9 mouse cellular contexts compared by ENCODE assay signal in genomic region chr7:44589946-44590345, GRCm38 (mm10). TPM values are rescaled to one million over a fixed set of nuclear protein-coding genes. Genes with fewer than 3 reads are reported as not detected.
DNase-seq lines count a peak whose midpoint lies in the region; ATAC-seq and TF ChIP-seq lines count a peak whose summit lies in the region.
"Had no signal": no experiment of that assay in that cellular context is flagged by ENCODE, and none has a peak within 500 bp of the region (broad histone marks: within the 10 kb centered on the region; RNA-seq: fewer than 3 reads in every experiment).

No protein-coding gene starts in this region.

- TF ChIP-seq POLR2A in ES-Bruce4 (IDR thresholded peaks at IDR 0.05; ENCODE audit: insufficient read depth, low read length) = peak; percentile 13

- H3K4me2 ChIP-seq in heart, embryonic 13.5 days = peak overlapping the region; percentile 95
- peak overlapping the region; percentile 99 for H3K4me2 ChIP-seq in embryonic facial prominence, embryonic 13.5 days
- H3K4me2 ChIP-seq in kidney, embryonic 16.5 days (replicated peaks; ENCODE audit: low read depth, low read length) = peak overlapping the region; percentile 99
- H3K4me2 ChIP-seq in neural tube, embryonic 12.5 days (replicated peaks) = peak overlapping the region; percentile 99

- H3K9me3 ChIP-seq in heart, embryonic 13.5 days = no peaks in the 10 kb centered on the region
- H3K9me3 ChIP-seq in ES-Bruce4 (replicated peaks; ENCODE audit: control insufficient read depth, insufficient read depth, low read length, poor library complexity, severe bottlenecking) = no peaks in the 10 kb centered on the region
- H3K9me3 ChIP-seq in embryonic facial prominence, embryonic 13.5 days = no peaks in the 10 kb centered on the region
- H3K9me3 ChIP-seq in kidney, embryonic 16.5 days (ENCODE audit: low read length) = no peaks in the 10 kb centered on the region
- no peaks in the 10 kb centered on the region for H3K9me3 ChIP-seq in neural tube, embryonic 12.5 days

- H3K9ac ChIP-seq in heart, embryonic 13.5 days = no peak overlapping the region
- peak overlapping the region; percentile 52 for H3K9ac ChIP-seq in ES-Bruce4 (ENCODE audit: low read depth, poor library complexity, severe bottlenecking)
- no peak overlapping the region for H3K9ac ChIP-seq in embryonic facial prominence, embryonic 13.5 days
- H3K9ac ChIP-seq in kidney, embryonic 16.5 days (replicated peaks; ENCODE audit: low read length) = no peak overlapping the region
- H3K9ac ChIP-seq in neural tube, embryonic 12.5 days = 0 out of 2 replicates have a peak overlapping the region, but pooled peaks have one; percentile 17

- no peak overlapping the region for H3K27ac ChIP-seq in heart, embryonic 13.5 days (replicated peaks)
- peak overlapping the region; percentile 35 for H3K27ac ChIP-seq in ES-Bruce4 (ENCODE audit: insufficient read depth, low read length)
- H3K27ac ChIP-seq in embryonic facial prominence, embryonic 13.5 days = peak overlapping the region; percentile 44; the same call in 1 of the 2 replicates
- H3K27ac ChIP-seq in kidney, embryonic 16.5 days (ENCODE audit: low read length) = no peak overlapping the region
- H3K27ac ChIP-seq in neural tube, embryonic 12.5 days = 0 out of 2 replicates have a peak overlapping the region, but pooled peaks have one; percentile 5

- peaks cover 36% of the 10 kb centered on the region for H3K4me1 ChIP-seq in heart, embryonic 13.5 days
- H3K4me1 ChIP-seq in ES-Bruce4 (ENCODE audit: control insufficient read depth, insufficient read depth, low read length) = no peaks in the 10 kb centered on the region
- H3K4me1 ChIP-seq in embryonic facial prominence, embryonic 13.5 days = peaks cover 62% of the 10 kb centered on the region
- peaks cover 32% of the 10 kb centered on the region for H3K4me1 ChIP-seq in kidney, embryonic 16.5 days (ENCODE audit: insufficient read depth, low read length)
- peaks cover 65% of the 10 kb centered on the region for H3K4me1 ChIP-seq in neural tube, embryonic 12.5 days

- peaks cover 94% of the 10 kb centered on the region for H3K27me3 ChIP-seq in heart, embryonic 13.5 days (replicated peaks)
- H3K27me3 ChIP-seq in ES-Bruce4 (ENCODE audit: control insufficient read depth, insufficient read depth, low read length, poor library complexity, severe bottlenecking) = no peaks in the 10 kb centered on the region
- peaks cover 86% of the 10 kb centered on the region for H3K27me3 ChIP-seq in embryonic facial prominence, embryonic 13.5 days
- peaks cover 92% of the 10 kb centered on the region for H3K27me3 ChIP-seq in kidney, embryonic 16.5 days (ENCODE audit: insufficient read depth, low read length)
- peaks cover 50% of the 10 kb centered on the region for H3K27me3 ChIP-seq in neural tube, embryonic 12.5 days (replicated peaks)

- TF ChIP-seq CTCF in ES-Bruce4 (IDR thresholded peaks at IDR 0.05; ENCODE audit: low read depth, low read length) = no peak

- H3K4me3 ChIP-seq in heart, embryonic 13.5 days = peak overlapping the region; percentile 61
- peak overlapping the region; percentile 90 for H3K4me3 ChIP-seq in ES-Bruce4 (ENCODE audit: low read depth, low read length)
- peak overlapping the region; percentile 62 for H3K4me3 ChIP-seq in embryonic facial prominence, embryonic 13.5 days
- peak overlapping the region; percentile 57 for H3K4me3 ChIP-seq in kidney, embryonic 16.5 days (ENCODE audit: low read length)
- H3K4me3 ChIP-seq in neural tube, embryonic 12.5 days = peak overlapping the region; percentile 67

- intact Hi-C loops in heart, postnatal 25 days (cut with DNase I) = no loop called here
- intact Hi-C loops in gastrocnemius, postnatal 36 days (cut with DNase I) = no loop called here

- no peaks in the 10 kb centered on the region for H3K36me3 ChIP-seq in heart, embryonic 13.5 days
- H3K36me3 ChIP-seq in ES-Bruce4 (ENCODE audit: control insufficient read depth, insufficient read depth, low read length, poor library complexity, severe bottlenecking) = no peaks in the 10 kb centered on the region
- no peaks in the 10 kb centered on the region for H3K36me3 ChIP-seq in embryonic facial prominence, embryonic 13.5 days
- H3K36me3 ChIP-seq in kidney, embryonic 16.5 days (ENCODE audit: insufficient read depth, low read length) = no peaks in the 10 kb centered on the region
- no peaks in the 10 kb centered on the region for H3K36me3 ChIP-seq in neural tube, embryonic 12.5 days
- H3K36me3 ChIP-seq: G1E had no signal

- WGBS in heart, embryonic 13.5 days = 4% methylated on average over 13 of the region's 13 CpGs
- WGBS in embryonic facial prominence, embryonic 13.5 days = 3% methylated on average over 13 of the region's 13 CpGs
- 2% methylated on average over 13 of the region's 13 CpGs for WGBS in kidney, embryonic 16.5 days
- 1% methylated on average over 13 of the region's 13 CpGs for WGBS in neural tube, embryonic 12.5 days

- ATAC-seq in heart, embryonic 13.5 days (ENCODE audit: extremely low read depth, insufficient number of reproducible peaks, low FRiP score, low TSS enrichment) = no peak
- ATAC-seq in embryonic facial prominence, embryonic 13.5 days (ENCODE audit: insufficient number of reproducible peaks, insufficient read depth, low FRiP score, low TSS enrichment, low read depth) = no peak
- no peak for ATAC-seq in kidney, embryonic 16.5 days (ENCODE audit: low FRiP score, low TSS enrichment)
- ATAC-seq in neural tube, embryonic 12.5 days (ENCODE audit: low FRiP score, low read depth) = no peak

- DNase-seq in heart, postnatal 25 days (ENCODE audit: low spot score) = no peak
- no peak for DNase-seq in gastrocnemius, postnatal 36 days
- no peak for DNase-seq in adrenal gland, postnatal 25 days

- no peak for TF ChIP-seq EP300 in ES-Bruce4 (IDR thresholded peaks at IDR 0.05; ENCODE audit: insufficient read depth, low read depth, low read length)

RNA-seq across cellular contexts. Expression of gene Kcnc3, which starts 0.5 kb away (rescaled TPM):
- polyA plus RNA-seq in heart, embryonic 13.5 days (2015; fragmentation: Nextera tagmentation; extraction: Ambion mirVana) = 0.05 and 0.17 TPM in 2 replicates
- 1 to 10 TPM; 1.9 to 2.3 TPM for total RNA-seq in heart, postnatal 25 days (2021)
- 12.3 and 15.5 TPM in 2 replicates for polyA plus RNA-seq in ES-Bruce4 (2011; ENCODE audit: insufficient read depth, insufficient read length, low read depth, missing spikeins)
- polyA plus RNA-seq in embryonic facial prominence, embryonic 13.5 days (2015; fragmentation: Nextera tagmentation; extraction: Ambion mirVana) = 0.72 and 1.8 TPM in 2 replicates
- 0.11 and 0.14 TPM in 2 replicates for polyA plus RNA-seq in kidney, embryonic 16.5 days (2015; fragmentation: Nextera tagmentation; extraction: Ambion mirVana)
- 2.6 and 3.7 TPM in 2 replicates for polyA plus RNA-seq in neural tube, embryonic 12.5 days (2016; fragmentation: Nextera tagmentation; extraction: Ambion mirVana)
- 1 to 10 TPM; 5.3 to 5.7 TPM for total RNA-seq in gastrocnemius, postnatal 36 days (2021)
- 5.9 and 6.0 TPM in 2 replicates for total RNA-seq in adrenal gland, postnatal 25 days (2021)
- polyA plus RNA-seq: G1E had no signal

RNA-seq across cellular contexts. Expression of gene Napsa, which starts 17.8 kb away (rescaled TPM):
- polyA plus RNA-seq in heart, embryonic 13.5 days (2015; fragmentation: Nextera tagmentation; extraction: Ambion mirVana) = 0.39 and 0.43 TPM in 2 replicates
- under 1 TPM; 0.31 to 0.64 TPM for total RNA-seq in heart, postnatal 25 days (2021)
- polyA plus RNA-seq in ES-Bruce4 (2011; ENCODE audit: insufficient read depth, insufficient read length, low read depth, missing spikeins) = 0.97 and 1.1 TPM in 2 replicates
- 1.1 and 1.8 TPM in 2 replicates for polyA plus RNA-seq in embryonic facial prominence, embryonic 13.5 days (2015; fragmentation: Nextera tagmentation; extraction: Ambion mirVana)
- 70.0 and 83.8 TPM in 2 replicates for polyA plus RNA-seq in kidney, embryonic 16.5 days (2015; fragmentation: Nextera tagmentation; extraction: Ambion mirVana)
- polyA plus RNA-seq in neural tube, embryonic 12.5 days (2016; fragmentation: Nextera tagmentation; extraction: Ambion mirVana) = 0.74 and 1.5 TPM in 2 replicates
- under 1 TPM; 0.30 to 0.54 TPM for total RNA-seq in gastrocnemius, postnatal 36 days (2021)
- 0.88 TPM in 1 of 2 replicates, not detected in the other for total RNA-seq in adrenal gland, postnatal 25 days (2021)

RNA-seq across cellular contexts. Expression of gene Nr1h2, which starts 36.2 kb away (rescaled TPM):
- 53.5 and 58.3 TPM in 2 replicates for polyA plus RNA-seq in heart, embryonic 13.5 days (2015; fragmentation: Nextera tagmentation; extraction: Ambion mirVana)
- 10 to 100 TPM; 40.7 to 48.4 TPM for total RNA-seq in heart, postnatal 25 days (2021)
- polyA plus RNA-seq in ES-Bruce4 (2011; ENCODE audit: insufficient read depth, insufficient read length, low read depth, missing spikeins) = 67.6 and 95.7 TPM in 2 replicates
- polyA plus RNA-seq in embryonic facial prominence, embryonic 13.5 days (2015; fragmentation: Nextera tagmentation; extraction: Ambion mirVana) = 72.3 and 80.1 TPM in 2 replicates
- 93.1 and 94.3 TPM in 2 replicates for polyA plus RNA-seq in kidney, embryonic 16.5 days (2015; fragmentation: Nextera tagmentation; extraction: Ambion mirVana)
- 69.5 and 71.2 TPM in 2 replicates for polyA plus RNA-seq in neural tube, embryonic 12.5 days (2016; fragmentation: Nextera tagmentation; extraction: Ambion mirVana)
- total RNA-seq in gastrocnemius, postnatal 36 days (2021) = 10 to 100 TPM; 28.9 to 31.1 TPM
- 133 and 140 TPM in 2 replicates for total RNA-seq in adrenal gland, postnatal 25 days (2021)

RNA-seq across cellular contexts. Expression of gene Pold1, which starts 41.3 kb away (rescaled TPM):
- 56.1 and 58.7 TPM in 2 replicates for polyA plus RNA-seq in heart, embryonic 13.5 days (2015; fragmentation: Nextera tagmentation; extraction: Ambion mirVana)
- 10 to 100 TPM; 12.5 to 12.8 TPM for total RNA-seq in heart, postnatal 25 days (2021)
- polyA plus RNA-seq in ES-Bruce4 (2011; ENCODE audit: insufficient read depth, insufficient read length, low read depth, missing spikeins) = 81.9 and 86.6 TPM in 2 replicates
- 94.4 and 104 TPM in 2 replicates for polyA plus RNA-seq in embryonic facial prominence, embryonic 13.5 days (2015; fragmentation: Nextera tagmentation; extraction: Ambion mirVana)
- polyA plus RNA-seq in kidney, embryonic 16.5 days (2015; fragmentation: Nextera tagmentation; extraction: Ambion mirVana) = 105 and 107 TPM in 2 replicates
- polyA plus RNA-seq in neural tube, embryonic 12.5 days (2016; fragmentation: Nextera tagmentation; extraction: Ambion mirVana) = 65.2 and 66.4 TPM in 2 replicates
- 1 to 10 TPM; 5.6 to 6.7 TPM for total RNA-seq in gastrocnemius, postnatal 36 days (2021)
- 14.2 and 22.6 TPM in 2 replicates for total RNA-seq in adrenal gland, postnatal 25 days (2021)

RNA-seq across cellular contexts. Expression of gene Spib, which starts 58.1 kb away (rescaled TPM):
- polyA plus RNA-seq in heart, embryonic 13.5 days (2015; fragmentation: Nextera tagmentation; extraction: Ambion mirVana) = 0.05 and 0.13 TPM in 2 replicates
- under 1 TPM; 0.18 to 0.53 TPM for total RNA-seq in heart, postnatal 25 days (2021)
- polyA plus RNA-seq in ES-Bruce4 (2011; ENCODE audit: insufficient read depth, insufficient read length, low read depth, missing spikeins) = 1.4 and 2.4 TPM in 2 replicates
- 0.60 and 0.94 TPM in 2 replicates for polyA plus RNA-seq in embryonic facial prominence, embryonic 13.5 days (2015; fragmentation: Nextera tagmentation; extraction: Ambion mirVana)
- polyA plus RNA-seq in kidney, embryonic 16.5 days (2015; fragmentation: Nextera tagmentation; extraction: Ambion mirVana) = 0.10 and 0.11 TPM in 2 replicates
- 0.11 TPM in 1 of 2 replicates, not detected in the other for polyA plus RNA-seq in neural tube, embryonic 12.5 days (2016; fragmentation: Nextera tagmentation; extraction: Ambion mirVana)
- total RNA-seq in gastrocnemius, postnatal 36 days (2021) = not detected
- total RNA-seq in adrenal gland, postnatal 25 days (2021) = 0.43 TPM in 1 of 2 replicates, not detected in the other
- total RNA-seq: G1E had no signal
- polyA plus RNA-seq: G1E had no signal

Comparison
In these comparisons a context has a peak if more than half of its experiments do, and no peak if none do; other contexts are left out.
1. H3K27ac ChIP-seq: peak in ES-Bruce4 (single experiment), embryonic facial prominence, embryonic 13.5 days (single experiment) and neural tube, embryonic 12.5 days (single experiment); none in heart, embryonic 13.5 days (single experiment) and kidney, embryonic 16.5 days (single experiment).
2. H3K9ac ChIP-seq: peak in ES-Bruce4 (single experiment) and neural tube, embryonic 12.5 days (single experiment); none in heart, embryonic 13.5 days (single experiment), embryonic facial prominence, embryonic 13.5 days (single experiment) and kidney, embryonic 16.5 days (single experiment).
3. RNA of gene Napsa, which starts 17.8 kb away (polyA plus RNA-seq): 70.0 to 83.8 TPM in kidney, embryonic 16.5 days; 1.1 to 1.8 TPM in embryonic facial prominence, embryonic 13.5 days, 0.97 to 1.1 TPM in ES-Bruce4, 0.74 to 1.5 TPM in neural tube, embryonic 12.5 days and 0.39 to 0.43 TPM in heart, embryonic 13.5 days; every median in the first group is over 10 times any median in the second.
4. Peak in every context shown above with its lines, with median percentiles within 50 percentile points of each other: H3K4me2 ChIP-seq and H3K4me3 ChIP-seq.